Mouse (Mus musculus) MEL (cell line): Measurements from ENCODE around the gene Nrf1.

Source experiments
- CTCF ChIP-seq, 3 experiments: IDR thresholded peaks in 2 of 3; conservative IDR thresholded peaks in 1 of 3; 2 replicates each; pipeline ENCODE4 v1.5.1; 2011 to 2012; ENCODE audit warnings: low read length in 3 of 3, low read depth in 2 of 3, mild to moderate bottlenecking in 2 of 3, improper control_type of control experiment in 1 of 3, inconsistent platforms in 1 of 3, mixed read lengths in 1 of 3, moderate library complexity in 1 of 3; ENCODE audit not compliant: control insufficient read depth in 1 of 3, insufficient read depth in 1 of 3, poor library complexity in 1 of 3, severe bottlenecking in 1 of 3
- E2F4 ChIP-seq: IDR thresholded peaks from 2 replicates; pipeline ENCODE4 v1.6.1; 2011; ENCODE audit warnings: low read depth, low read length, improper control_type of control experiment, borderline replicate concordance

DNA sequence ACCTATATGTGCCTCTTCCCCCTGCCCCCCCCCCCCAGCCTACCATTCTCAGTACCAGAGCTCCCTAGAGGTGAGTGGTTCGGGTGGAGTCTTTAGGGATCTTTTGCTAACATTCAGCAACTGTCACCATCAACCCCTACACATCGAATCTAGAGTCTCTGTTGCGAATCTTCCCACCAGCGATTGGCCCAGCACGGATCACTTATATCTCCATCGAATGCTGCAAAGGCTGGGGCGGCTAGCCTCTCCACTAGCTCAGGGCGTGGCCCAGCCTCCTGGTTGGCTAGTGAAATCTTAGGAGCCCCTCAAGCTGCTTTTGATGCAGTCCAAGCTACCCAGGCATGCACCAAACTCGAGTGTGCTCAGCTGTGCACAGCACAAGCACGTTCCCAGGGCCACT lies 124.2 kb downstream of the Nrf1 start:
- no peak for TF ChIP-seq E2F4
- no peak for TF ChIP-seq CTCF (IDR thresholded peaks at IDR 0.05 in 2 of 3, conservative IDR thresholded peaks at IDR 0.05 in 1 of 3; ENCODE audit: control insufficient read depth in 1 of 3, insufficient read depth in 1 of 3, low read depth in 2 of 3, low read length in 3 of 3, poor library complexity in 1 of 3, severe bottlenecking in 1 of 3)
